Mouse (Mus musculus): ENCODE data around the gene Adra1b. TPM values are rescaled to one million over a fixed set of nuclear protein-coding genes. Genes with fewer than 3 reads are reported as not detected.

Gene Adra1b
- polyA plus RNA-seq, 1 experiment = 6.3 TPM

DNA sequence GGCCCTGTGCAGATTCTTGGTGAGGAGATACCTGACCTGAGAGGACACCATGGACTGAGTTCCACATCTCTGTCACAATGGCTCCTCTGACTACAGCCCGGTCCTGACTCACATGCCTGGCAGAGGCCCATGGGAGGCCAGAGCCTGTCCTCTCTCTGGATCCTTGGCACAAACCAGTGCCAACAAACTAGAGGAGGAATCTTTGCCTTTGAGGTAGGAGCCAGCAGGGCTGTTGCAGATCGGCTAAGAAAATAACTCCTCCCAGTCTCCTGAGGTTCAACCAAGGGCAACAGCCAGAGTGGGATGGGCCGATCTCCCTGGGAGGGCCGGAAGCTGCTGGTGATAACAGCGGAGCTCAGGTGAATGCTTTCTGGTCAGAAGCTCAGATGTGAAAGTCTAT is 28.2 kb upstream of the Adra1b start:
- TF ChIP-seq POLR2A (IDR thresholded peaks at IDR 0.05; ENCODE audit: borderline replicate concordance, extremely low read depth, low read depth, low read length) (no peak), CTCF (IDR thresholded peaks at IDR 0.05; ENCODE audit: insufficient read depth, low read length) (no peak)
- DNase-seq = no peak
- WGBS = 26% methylated on average over 5 of the region's 5 CpGs
- Histone ChIP-seq H3K4me3 (replicated peaks; ENCODE audit: extremely low read depth, low read depth, low read length) (no peak overlapping the region), H3K4me1 (ENCODE audit: control insufficient read depth, insufficient read depth, low read length) (peaks cover 2% of the 10 kb centered on the region; the same call in 1 of the 2 replicates)

DNA sequence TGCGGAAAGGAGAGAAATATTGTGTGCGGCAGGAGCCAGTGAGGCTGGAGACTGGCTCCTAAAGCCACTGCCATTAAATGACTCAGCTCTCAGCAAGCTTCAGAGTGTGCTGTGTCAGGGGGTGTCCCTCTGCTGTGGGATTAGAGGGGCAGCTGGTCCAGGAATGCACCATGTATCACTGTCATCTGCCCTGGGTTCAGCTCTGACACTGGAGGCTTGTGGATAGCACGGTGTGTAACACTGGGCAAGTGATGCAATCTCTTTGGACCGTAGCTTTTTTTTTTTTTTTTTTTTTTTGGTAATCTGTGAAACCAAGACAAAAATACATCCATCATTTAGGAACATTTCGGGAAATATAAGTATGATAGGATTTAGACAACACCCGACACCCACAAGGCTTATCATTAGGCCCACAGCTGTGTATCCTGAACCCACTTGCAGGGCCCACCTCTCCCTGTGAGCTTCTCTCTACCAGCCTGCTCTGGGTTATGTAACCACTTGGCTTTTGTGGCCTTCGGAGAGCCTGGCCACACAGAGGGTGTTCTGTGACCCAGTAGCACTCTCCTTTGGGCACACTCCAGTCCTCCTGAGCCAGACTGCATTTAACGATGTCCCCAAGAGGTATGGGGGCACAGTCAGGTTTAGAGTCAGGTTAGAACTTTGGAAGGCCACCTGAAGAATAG is 26.3 kb upstream of the Adra1b start:
- Histone ChIP-seq H3K4me3 (replicated peaks; ENCODE audit: extremely low read depth, low read depth, low read length) (no peak overlapping the region), H3K4me1 (ENCODE audit: control insufficient read depth, insufficient read depth, low read length) (peaks cover 2% of the 10 kb centered on the region; the same call in 1 of the 2 replicates)
- WGBS = 63% methylated on average over 8 of the region's 8 CpGs
- no peak for DNase-seq
- no peak for TF ChIP-seq CTCF (IDR thresholded peaks at IDR 0.05; ENCODE audit: insufficient read depth, low read length)
- no peak for TF ChIP-seq POLR2A (IDR thresholded peaks at IDR 0.05; ENCODE audit: borderline replicate concordance, extremely low read depth, low read depth, low read length)

DNA sequence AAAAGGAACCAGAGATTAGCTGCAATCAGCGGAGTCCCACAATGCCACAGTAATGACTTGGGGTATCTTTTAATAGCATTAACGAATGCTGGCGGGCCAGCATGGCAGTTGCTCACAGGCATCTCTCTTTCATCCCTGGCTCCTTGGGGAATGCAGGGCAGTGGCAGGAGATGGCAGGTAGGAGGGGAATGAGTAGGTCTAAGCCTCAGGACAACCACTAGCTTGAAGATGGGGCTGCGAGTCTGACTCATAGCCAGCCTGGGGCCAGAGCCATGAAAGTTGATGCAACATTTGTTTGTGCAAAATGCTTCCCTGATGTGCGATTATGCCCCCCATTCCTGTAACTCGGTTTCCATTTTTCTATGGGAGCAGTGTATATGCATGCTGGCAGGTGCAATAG is 25.2 kb upstream of the Adra1b start:
- TF ChIP-seq CTCF (IDR thresholded peaks at IDR 0.05; ENCODE audit: insufficient read depth, low read length) (no peak), POLR2A (IDR thresholded peaks at IDR 0.05; ENCODE audit: borderline replicate concordance, extremely low read depth, low read depth, low read length) (no peak)
- WGBS = 74% methylated on average over 6 of the region's 6 CpGs
- H3K4me3 ChIP-seq (replicated peaks; ENCODE audit: extremely low read depth, low read depth, low read length) = no peak overlapping the region
- peaks cover 2% of the 10 kb centered on the region; the same call in 1 of the 2 replicates for H3K4me1 ChIP-seq (ENCODE audit: control insufficient read depth, insufficient read depth, low read length)
- no peak for DNase-seq

DNA sequence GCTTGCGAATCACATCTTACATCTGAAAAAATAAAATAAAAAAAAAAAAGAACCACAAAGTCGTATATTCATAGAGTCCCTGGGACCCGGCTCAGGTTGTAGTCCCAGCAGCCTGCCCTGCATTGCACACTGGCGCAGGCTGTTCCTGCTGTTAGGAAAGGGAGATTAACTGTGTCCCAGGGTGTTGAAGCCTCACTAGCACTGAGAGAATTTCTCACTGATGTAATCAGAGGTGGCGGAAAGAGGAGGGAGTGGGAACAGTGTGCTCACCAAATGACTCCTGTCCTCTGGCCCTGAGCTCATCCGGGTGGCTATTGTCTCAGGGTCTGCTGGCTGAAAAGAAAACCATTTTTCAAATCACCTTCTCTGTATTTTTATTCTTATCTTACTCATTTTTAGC is 24.6 kb upstream of the Adra1b start:
- 63% methylated on average over 6 of the region's 6 CpGs for WGBS
- Histone ChIP-seq H3K4me3 (replicated peaks; ENCODE audit: extremely low read depth, low read depth, low read length) (no peak overlapping the region), H3K4me1 (ENCODE audit: control insufficient read depth, insufficient read depth, low read length) (peaks cover 2% of the 10 kb centered on the region; the same call in 1 of the 2 replicates)
- no peak for DNase-seq
- TF ChIP-seq POLR2A (IDR thresholded peaks at IDR 0.05; ENCODE audit: borderline replicate concordance, extremely low read depth, low read depth, low read length) (no peak), CTCF (IDR thresholded peaks at IDR 0.05; ENCODE audit: insufficient read depth, low read length) (no peak)

DNA sequence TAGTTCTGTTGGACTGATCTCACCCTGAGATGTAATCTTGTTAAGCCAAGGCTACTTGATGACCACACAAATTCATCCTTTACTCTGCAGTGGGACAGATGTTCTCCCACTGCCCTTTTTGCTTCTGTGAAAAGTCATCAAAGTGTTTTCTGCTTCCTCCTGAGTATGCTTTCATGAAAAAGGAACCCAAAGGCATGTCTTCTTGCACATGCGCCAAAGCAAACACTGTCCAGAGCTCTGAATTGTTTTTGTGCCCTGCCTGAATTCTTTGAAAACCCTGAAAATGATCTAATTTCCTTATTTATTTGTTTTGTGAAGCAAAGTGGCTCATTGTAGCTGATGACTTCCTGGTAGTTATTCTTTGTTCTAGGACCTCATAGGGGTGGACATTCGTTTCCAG is 20.7 kb upstream of the Adra1b start:
- H3K4me3 ChIP-seq (replicated peaks; ENCODE audit: extremely low read depth, low read depth, low read length) = no peak overlapping the region
- WGBS = 29% methylated on average over 2 of the region's 2 CpGs
- no peak for DNase-seq
- TF ChIP-seq CTCF (IDR thresholded peaks at IDR 0.05; ENCODE audit: insufficient read depth, low read length) (no peak), POLR2A (IDR thresholded peaks at IDR 0.05; ENCODE audit: borderline replicate concordance, extremely low read depth, low read depth, low read length) (no peak)
- H3K4me1 ChIP-seq (ENCODE audit: control insufficient read depth, insufficient read depth, low read length) = no peaks in the 10 kb centered on the region

DNA sequence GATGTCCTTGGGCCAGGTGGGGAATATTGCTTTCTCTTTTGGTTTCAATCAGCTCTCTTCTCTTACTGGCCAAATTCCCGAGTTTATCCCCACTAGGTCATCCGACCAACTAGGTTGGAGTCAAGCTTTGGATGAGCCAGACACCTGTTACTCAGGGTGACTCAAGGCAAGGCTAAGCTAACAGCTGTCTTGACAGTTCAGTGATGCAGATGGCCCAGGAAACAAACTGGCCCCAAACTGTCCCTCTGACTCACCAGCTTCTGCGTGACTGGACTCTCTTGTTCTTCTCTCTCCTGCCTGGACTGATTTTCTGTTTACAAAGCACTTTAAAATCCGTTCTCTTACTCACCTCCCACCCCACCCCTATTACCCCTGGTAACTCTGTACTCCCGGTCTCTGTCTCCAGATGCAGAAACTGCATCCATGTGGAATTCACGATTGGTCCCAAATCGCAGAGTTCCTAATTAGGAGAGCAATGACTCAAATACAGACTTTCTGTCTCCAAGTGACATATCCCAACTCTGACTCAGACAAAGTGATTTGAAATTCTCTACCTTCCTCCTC is 18.6 kb upstream of the Adra1b start:
- WGBS = 48% methylated on average over 7 of the region's 7 CpGs
- Histone ChIP-seq H3K4me3 (replicated peaks; ENCODE audit: extremely low read depth, low read depth, low read length) (no peak overlapping the region), H3K4me1 (ENCODE audit: control insufficient read depth, insufficient read depth, low read length) (no peaks in the 10 kb centered on the region)
- no peak for DNase-seq
- TF ChIP-seq CTCF (IDR thresholded peaks at IDR 0.05; ENCODE audit: insufficient read depth, low read length) = no peak
- no peak for TF ChIP-seq POLR2A (IDR thresholded peaks at IDR 0.05; ENCODE audit: borderline replicate concordance, extremely low read depth, low read depth, low read length)

DNA sequence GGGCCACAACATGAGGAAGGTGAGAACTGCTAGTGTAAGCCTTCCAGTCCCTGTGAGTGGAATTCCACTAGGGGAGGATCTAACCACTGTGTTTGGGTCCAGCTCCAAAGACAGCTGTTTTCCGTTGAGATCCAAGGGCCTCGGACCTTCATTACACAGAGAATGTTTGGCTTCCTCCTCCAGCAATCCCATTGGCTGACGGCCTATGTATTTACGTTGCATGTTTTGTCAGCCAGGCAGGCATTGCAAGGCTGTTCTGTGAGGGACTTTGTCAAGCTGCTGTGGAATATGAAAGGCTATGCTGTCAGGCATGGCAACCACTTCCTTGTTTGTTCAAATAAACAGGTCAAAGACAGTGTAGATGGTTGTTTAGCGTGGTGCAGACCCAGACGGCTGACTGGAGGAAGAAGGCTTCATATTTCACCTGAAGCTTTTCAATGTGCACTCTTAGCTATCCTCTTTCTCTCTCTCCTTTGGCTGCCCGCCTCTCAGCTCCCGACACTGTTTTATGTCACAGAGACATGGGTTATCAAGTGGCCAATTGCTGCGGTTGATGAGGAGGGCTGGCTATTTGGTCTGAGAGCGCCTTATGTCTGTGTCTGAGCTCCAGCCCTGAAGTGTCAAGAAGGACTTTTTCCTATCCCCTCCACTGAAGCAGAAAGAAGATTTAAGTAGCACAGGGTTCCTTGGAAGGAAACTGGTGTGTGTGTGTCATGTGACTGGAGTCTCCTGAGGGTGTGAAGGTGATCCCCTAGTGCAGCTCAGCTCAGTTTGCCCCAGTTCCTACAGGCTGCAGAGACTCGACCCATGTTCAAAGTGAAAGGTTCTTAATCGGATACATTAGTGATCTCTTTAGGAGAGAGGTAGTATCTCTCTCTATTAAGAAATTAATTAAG is 13.8 kb upstream of the Adra1b start:
- Histone ChIP-seq H3K4me1 (ENCODE audit: control insufficient read depth, insufficient read depth, low read length) (no peaks in the 10 kb centered on the region), H3K4me3 (replicated peaks; ENCODE audit: extremely low read depth, low read depth, low read length) (no peak overlapping the region)
- no peak for DNase-seq
- TF ChIP-seq CTCF (IDR thresholded peaks at IDR 0.05; ENCODE audit: insufficient read depth, low read length) (no peak), POLR2A (IDR thresholded peaks at IDR 0.05; ENCODE audit: borderline replicate concordance, extremely low read depth, low read depth, low read length) (no peak)
- WGBS = 40% methylated on average over 12 of the region's 12 CpGs

DNA sequence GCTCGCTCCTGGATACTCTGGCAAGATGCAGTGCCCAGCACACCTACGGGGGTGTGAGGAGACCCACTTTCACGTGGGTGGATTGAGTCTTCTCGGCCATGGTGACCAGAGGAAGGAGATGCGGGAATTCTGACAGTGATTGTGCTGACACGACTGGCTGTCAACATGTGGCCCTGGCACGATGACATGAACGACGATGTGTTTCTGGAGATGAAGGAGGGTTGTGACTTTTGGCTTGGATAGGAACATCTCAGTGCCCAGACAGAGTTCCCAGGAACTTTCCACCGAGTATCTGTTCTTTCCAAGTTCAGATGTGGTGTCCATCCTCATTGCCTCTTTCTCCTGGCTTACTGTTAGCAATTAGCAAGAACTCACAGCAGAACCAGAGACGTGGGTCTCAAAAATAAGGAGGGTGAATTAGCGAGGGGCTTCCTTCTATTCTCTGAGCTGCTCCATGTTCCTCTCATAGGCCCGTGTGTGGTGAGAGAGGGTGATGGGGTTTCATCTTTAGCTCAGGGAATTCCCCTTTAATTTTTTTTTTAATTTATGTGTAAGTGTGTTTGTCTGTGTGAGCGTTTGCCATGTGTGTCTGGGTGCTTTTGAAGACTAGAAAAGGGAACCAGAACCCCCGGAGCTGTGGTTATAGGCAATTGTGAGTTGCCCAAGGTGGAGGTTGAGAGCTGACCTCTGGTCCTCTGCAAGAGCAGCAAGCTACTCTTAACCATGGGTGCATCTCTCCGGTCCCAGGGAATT is 11.3 kb upstream of the Adra1b start:
- TF ChIP-seq POLR2A (IDR thresholded peaks at IDR 0.05; ENCODE audit: borderline replicate concordance, extremely low read depth, low read depth, low read length) (no peak), CTCF (IDR thresholded peaks at IDR 0.05; ENCODE audit: insufficient read depth, low read length) (no peak)
- no peak overlapping the region for H3K4me3 ChIP-seq (replicated peaks; ENCODE audit: extremely low read depth, low read depth, low read length)
- DNase-seq = no peak
- WGBS = 75% methylated on average over 16 of the region's 16 CpGs
- no peaks in the 10 kb centered on the region for H3K4me1 ChIP-seq (ENCODE audit: control insufficient read depth, insufficient read depth, low read length)

DNA sequence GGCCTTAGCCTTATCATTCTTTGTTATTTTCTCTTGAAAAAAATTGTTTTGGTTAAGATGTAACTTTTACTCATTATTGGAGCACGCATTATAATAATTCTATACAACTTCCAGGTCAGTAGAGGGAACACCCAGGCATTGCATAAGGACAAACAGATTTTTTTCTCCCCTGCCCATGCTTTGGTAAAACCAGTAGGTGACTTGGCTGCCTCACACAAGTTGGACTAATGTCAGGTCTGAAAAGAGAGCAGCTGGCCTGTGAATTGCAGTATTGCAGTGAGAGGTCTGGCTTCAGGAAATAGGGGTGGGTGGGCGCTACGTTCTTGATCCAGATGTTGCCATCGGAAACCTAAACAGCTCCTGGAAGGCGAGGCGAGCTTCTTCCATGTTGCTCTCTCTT is 10.6 kb upstream of the Adra1b start:
- TF ChIP-seq CTCF (IDR thresholded peaks at IDR 0.05; ENCODE audit: insufficient read depth, low read length) (no peak), POLR2A (IDR thresholded peaks at IDR 0.05; ENCODE audit: borderline replicate concordance, extremely low read depth, low read depth, low read length) (no peak)
- WGBS = 73% methylated on average over 6 of the region's 6 CpGs
- DNase-seq = no peak

More for the DNA sequence above, 10.6 kb upstream of the Adra1b start:
- Histone ChIP-seq H3K4me1 (ENCODE audit: control insufficient read depth, insufficient read depth, low read length) (no peaks in the 10 kb centered on the region), H3K4me3 (replicated peaks; ENCODE audit: extremely low read depth, low read depth, low read length) (no peak overlapping the region)

All from lung, adult 2 months (tissue).